Mouse (Mus musculus) heart, adult 10 weeks (tissue): Measurements from ENCODE around the gene Pask. TPM values are rescaled to one million over a fixed set of nuclear protein-coding genes. Genes with fewer than 3 reads are reported as not detected.

Experiments
- polyA plus RNA-seq: library from polyadenylated mRNA; stranded (reverse); fragments of 350-450 nt; fragmentation: Illumina TruSeq; extraction: RNeasy Lipid Tissue Mini Kit (QIAGEN cat#74804); gene quantifications from one replicate; pipeline ENCODE4 v1.2.3, GENCODE M21; 2014; ENCODE audit warnings: low read depth, low replicate concordance

Gene Pask
- 0.26 TPM for polyA plus RNA-seq

GRCm38 (mm10) chr1:93342648-93343503, at the start of gene Pask, which contains the start of gene Ppp1r7:
Pask (minus strand) TSS chr1:93343482.
Ppp1r7 (plus strand) TSS chr1:93342854.

DNA sequence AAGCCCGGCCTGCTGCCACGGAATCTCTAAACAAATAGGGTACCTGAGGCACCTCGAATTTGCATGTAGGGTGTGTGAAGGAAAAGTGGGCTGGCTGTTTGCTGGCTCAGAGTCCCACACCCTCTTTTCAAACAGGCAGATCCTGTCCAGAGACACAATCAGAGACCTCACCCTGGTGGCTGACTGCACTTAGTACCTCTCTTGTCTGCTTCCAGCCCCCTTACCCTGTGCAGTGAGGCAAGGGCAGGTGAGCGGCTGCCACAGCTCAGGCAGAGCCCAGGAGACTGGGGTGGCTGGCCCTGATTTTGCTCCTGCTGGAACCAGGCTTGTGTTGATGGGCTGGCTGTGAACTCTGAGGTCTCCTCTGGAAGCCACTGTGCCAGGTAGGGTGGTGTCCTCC, 30.4 kb upstream of the Pask start, which contains the start of gene Ano7:
TSS of gene Ano7 (plus strand) at position 266 of the 400 bp plus-strand sequence.

GRCm38 (mm10) chr1:93305581-93306337, 37.5 kb downstream of the Pask start, which contains the start of gene Mterf4:
Mterf4 (minus strand) TSS chr1:93305915.

Other genes starting within 250 kb of the Pask start
- 2.0 TPM for gene Kif1a, start 241.5 kb downstream of the Pask start, polyA plus RNA-seq
- gene Agxt, start 208.2 kb downstream of the Pask start, polyA plus RNA-seq = not detected
- not detected for gene 2310007B03Rik, start 182.5 kb downstream of the Pask start, polyA plus RNA-seq
- gene Crocc2, start 174.8 kb downstream of the Pask start, polyA plus RNA-seq = 0.05 TPM
- gene Sned1, start 107.6 kb downstream of the Pask start, polyA plus RNA-seq = 19.0 TPM
- 21.4 TPM for gene Mterf4, start 37.6 kb downstream of the Pask start, polyA plus RNA-seq
- 29.4 TPM for gene Ppp1r7, start 628 bp downstream of the Pask start, polyA plus RNA-seq
- not detected for gene Ano7, start 30.4 kb upstream of the Pask start, polyA plus RNA-seq
- 267 TPM for gene Hdlbp, start 135.3 kb upstream of the Pask start, polyA plus RNA-seq
- gene Farp2, start 168.6 kb upstream of the Pask start, polyA plus RNA-seq = 10.2 TPM